Mouse (Mus musculus) layer of hippocampus, adult 18-20 months (tissue): ENCODE measurements around the gene Ctnna3. TPM values are rescaled to one million over a fixed set of nuclear protein-coding genes. Genes with fewer than 3 reads are reported as not detected.
A peak's percentile ranks its signal among the peaks of the same experiment; 100 is the strongest.

Experiments used
- DNase-seq, 2 experiments: peaks; one replicate each; pipeline ENCODE4 v3.0.0; 2022; ENCODE audit warnings: low spot score in 2 of 2
- total RNA-seq, 2 experiments: library from RNA; stranded (reverse); gene quantifications; 2 replicates each; pipeline ENCODE4 v1.2.3; 2021

The Ctnna3 gene
- total RNA-seq, 2 experiments from 2014 or later: 1.4 to 2.6 TPM

DNA sequence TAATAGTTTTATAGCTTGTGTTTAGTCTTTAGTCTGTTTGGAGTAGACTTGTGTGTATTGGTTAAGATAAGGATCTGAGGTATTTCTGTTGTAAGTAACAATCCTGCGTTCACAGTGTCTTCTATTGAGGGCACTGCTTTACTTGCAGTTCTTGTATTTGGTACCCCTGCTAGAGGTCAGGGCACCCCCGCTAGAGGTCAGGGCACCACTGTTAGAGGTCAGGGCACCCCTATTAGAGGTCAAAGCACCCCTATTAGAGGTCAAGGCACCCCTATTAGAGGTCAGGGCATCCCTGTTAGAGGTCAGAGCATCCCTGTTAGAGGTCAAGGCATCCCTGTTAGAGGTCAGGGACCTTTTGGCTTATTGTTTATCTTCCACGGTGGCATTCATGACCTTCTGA lies 259.3 kb downstream of the Ctnna3 start:
- DNase-seq: no peak

GRCm38 (mm10) chr10:63689651-63690050 lies 259.8 kb downstream of the Ctnna3 start:
- no peak for DNase-seq

- DNase-seq: no peak
These were observed 262.1 kb downstream of the Ctnna3 start for GRCm38 (mm10) chr10:63692039-63692438.

- DNase-seq: peak; percentile 7 to 37
These were observed 280.3 kb downstream of the Ctnna3 start for GRCm38 (mm10) chr10:63710211-63710610.

DNA sequence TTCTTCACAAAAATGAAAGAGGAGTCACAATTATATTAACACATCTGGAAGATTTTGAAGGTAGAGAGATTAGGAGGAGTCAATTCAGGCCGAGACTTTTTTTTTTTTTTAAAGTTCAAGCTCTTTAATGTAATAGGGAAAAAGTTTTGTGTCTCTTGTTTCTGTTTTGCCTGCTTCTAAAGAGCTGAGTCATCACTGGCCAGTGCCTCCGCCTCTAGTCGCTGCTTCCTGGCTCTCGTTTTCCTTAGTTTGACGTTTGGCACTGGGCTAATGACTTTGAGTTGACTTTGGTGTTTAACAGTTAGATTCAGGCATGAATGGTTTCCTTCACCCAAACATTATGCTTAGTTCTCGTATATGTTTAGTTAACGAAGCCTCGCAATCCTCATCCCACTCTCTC lies 282.6 kb downstream of the Ctnna3 start:
- no peak for DNase-seq

DNA sequence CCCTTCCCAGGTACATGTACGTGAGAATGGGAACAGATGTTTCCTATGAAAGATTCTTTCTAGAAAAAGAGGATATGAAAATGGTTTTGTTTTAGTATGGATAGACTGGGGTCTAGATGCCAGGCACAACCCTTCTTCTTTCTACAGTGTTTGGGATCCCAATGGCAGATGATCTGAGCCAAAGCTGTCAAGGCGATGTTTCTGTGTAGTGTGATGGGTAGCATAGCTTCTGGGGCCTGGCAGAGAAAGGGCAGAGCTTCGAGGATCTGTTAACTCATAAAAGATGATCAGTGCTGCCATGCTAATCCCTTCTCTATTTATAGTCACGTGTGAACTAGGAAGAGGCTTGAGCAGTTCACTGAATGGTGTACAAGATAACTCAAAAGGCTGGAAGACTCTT lies 284.3 kb downstream of the Ctnna3 start:
- DNase-seq: no peak

- DNase-seq: no peak
These were observed 339.0 kb downstream of the Ctnna3 start for GRCm38 (mm10) chr10:63768871-63769270.

- DNase-seq: no peak
These were observed 341.8 kb downstream of the Ctnna3 start for GRCm38 (mm10) chr10:63771656-63772055.

- DNase-seq: no peak
These were observed 342.2 kb downstream of the Ctnna3 start for GRCm38 (mm10) chr10:63772074-63772473.

DNA sequence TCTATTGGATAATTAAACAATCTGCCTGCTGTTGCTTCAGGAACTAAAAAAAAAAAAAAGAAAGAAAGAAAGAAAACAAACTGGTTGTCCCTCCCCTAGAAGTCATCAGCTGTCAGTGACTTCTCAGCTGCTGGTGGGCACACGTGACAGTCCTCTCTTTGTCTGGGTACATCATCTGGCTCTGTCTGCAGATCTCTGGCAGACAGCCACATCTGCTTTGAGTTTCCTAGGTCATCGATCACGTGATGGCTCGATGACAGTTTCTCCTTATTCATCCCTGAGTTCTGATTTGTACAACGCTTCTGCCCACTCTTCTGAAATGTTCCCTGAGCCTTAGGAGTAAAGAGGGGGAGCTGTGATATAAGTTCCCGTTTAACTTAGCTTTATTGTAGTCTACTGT lies 352.1 kb downstream of the Ctnna3 start:
- DNase-seq: no peak

DNA sequence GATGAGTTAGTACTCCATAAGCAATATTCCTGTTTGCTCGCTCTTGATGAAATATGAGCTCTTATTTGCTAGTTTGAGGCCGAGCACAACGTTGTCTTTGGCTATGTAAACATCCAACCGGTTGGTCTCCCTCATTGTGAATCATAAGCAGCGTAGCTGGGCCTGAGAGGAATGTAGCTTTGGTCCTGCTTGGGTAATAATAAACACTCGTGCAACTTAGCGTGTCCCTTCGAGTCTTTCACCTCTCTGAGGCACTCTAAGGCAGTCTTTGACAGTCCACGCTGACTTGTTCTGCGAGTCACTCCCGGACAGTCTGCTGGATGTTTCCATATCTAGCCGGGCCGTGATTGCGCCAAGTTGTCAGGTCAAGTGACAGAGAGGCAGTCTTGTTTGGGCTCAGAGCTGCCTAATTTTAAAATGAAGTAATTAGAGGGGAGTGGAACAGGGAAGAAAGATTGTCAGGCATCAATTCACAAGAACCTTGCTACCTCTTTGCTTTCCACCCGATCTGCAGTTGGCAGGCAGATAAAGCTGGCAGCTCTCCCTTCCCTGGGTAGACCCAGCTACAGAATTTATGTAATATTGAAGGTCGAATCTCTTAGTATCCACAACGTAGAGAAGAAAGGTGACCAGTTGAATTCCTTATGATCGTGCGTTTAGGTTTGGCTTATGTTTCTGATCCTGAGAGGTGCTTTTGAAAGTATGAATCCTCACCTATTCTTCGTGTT lies 355.1 kb downstream of the Ctnna3 start:
- no peak for DNase-seq

DNA sequence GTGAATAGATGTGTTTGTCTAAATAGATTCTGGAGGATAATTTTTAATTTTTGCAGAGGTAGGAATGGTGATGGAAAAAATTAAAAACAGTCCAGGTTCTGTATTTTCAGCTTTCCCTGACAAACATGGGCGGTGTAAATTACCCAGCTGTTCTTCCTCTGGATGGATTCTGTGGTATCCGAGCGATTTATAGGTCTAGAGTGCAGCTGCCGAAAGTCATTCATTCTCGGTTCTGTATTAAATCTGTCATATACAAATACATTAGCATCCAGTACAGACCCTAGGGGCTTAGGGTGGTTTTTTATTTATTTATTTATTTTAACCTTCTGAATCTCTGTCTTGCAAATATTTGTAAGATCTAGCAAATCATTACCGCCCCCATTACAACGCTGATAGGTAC lies 356.5 kb downstream of the Ctnna3 start:
- no peak for DNase-seq

DNA sequence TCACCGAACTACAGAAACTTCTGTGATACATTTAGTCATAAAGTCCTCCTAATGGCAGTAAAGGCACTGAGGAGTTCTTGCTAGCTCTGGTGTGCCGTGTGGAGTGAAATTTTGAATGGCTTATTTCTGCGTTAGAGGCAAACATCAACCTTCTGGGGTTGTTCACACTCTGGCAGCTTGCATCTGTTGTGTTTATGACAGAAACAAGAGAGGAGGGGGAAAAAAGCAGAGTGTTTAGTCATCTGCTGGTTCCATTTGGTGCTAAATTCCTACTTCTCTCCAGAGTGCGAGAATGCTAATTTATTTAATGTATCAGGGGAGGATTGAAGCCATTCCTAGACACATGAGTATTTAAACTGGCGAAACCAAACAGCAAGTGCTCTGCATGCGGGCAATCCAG lies 374.0 kb downstream of the Ctnna3 start:
- DNase-seq: peak; percentile 69 to 87

DNA sequence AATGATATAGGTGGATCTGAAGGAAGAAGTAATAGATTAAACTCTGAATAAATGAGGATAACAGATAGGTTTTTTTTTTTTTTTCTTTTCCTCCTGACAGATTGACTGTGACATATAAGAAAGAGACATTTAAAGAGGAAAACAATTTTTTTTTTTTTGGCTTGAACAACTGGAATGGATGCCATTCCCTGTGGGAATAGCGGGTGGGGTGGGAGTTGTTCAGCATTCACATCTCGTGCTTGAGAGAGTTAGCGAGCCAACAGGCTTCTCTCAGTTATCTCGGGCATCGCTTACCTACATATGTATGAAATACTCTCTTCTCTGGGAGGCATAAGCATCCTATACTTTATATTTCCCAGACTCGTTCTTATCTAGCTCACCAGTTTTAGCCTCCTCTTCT lies 375.7 kb downstream of the Ctnna3 start:
- DNase-seq: no peak

DNA sequence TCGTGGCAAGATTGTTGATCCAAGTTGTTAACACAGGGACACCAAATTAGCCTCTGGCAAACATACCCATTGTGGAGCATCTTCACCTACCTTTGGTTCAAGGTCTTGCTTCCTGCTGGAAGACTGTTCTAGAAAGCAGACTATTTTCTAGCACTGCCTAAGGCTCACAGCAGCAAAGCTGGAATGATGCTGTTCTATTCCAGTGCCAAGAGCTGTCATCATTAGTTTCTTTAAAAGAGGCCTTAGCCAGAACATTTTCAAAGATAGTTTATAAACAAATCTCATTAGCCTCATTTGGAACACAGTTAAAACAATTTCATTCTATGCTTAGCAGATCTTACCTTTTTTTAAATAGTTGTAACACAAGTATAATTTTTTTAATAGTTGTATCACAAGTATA lies 376.4 kb downstream of the Ctnna3 start:
- no peak for DNase-seq

GRCm38 (mm10) chr10:63810043-63810617 lies 380.2 kb downstream of the Ctnna3 start:
- DNase-seq: no peak

DNA sequence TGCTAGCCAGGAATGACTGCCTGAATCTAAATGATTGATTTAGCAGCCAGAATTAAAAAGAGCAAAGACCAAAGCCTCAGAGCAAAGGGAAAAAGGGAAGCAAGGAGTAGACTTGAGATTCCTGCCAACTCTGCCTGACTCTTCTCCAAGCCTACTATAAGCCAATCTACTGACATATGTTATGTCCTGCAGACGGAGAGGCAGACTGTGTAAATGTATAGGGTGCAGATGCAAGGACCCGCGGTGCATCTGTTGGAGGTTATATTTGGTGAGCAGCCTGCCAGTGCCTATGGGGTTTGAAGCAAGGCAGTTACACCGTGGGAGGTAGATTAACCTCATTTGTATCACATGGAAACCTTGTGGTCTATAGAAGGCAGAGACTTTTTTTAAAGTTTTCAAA lies 409.1 kb downstream of the Ctnna3 start:
- peak in 1 of 2 experiments; percentile 2 for DNase-seq

DNA sequence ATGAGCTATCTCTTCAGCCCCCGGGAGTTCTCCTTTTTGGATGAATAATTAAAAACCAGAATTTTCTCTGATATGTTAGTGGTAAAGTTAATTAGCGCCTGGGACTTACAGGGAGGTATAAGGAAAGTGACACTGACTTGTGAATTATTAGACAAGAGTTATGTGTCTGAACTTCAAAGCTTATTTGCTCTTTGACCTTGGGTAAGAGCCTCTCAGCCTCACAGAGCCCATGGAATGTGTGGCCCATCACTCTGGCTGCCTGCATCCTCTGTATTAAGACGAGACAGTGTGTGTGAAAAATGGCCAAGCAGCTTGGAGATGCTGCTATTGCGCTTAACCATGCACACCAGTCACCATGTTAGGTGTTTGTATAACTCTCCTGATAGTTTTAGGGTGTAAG lies 422.0 kb downstream of the Ctnna3 start:
- no peak for DNase-seq

DNA sequence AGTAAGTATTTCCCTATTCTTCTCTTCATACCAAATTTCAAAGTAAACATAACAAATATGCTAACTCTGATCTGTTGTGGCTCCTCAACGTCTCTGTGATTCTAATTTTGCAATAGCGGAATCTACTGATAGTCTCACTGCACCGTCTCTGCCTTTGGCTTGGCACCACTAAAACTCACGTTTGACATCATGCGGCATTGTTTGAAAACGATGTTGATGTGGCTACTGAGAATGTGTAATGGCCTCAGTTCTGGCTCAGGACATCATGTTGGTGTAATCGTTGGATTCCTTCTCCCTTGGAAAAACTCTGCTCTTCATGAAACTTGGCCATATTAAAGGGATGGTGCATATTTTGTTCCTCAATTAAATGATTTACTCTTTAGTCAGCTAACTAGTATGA lies 439.2 kb downstream of the Ctnna3 start:
- DNase-seq: no peak

DNA sequence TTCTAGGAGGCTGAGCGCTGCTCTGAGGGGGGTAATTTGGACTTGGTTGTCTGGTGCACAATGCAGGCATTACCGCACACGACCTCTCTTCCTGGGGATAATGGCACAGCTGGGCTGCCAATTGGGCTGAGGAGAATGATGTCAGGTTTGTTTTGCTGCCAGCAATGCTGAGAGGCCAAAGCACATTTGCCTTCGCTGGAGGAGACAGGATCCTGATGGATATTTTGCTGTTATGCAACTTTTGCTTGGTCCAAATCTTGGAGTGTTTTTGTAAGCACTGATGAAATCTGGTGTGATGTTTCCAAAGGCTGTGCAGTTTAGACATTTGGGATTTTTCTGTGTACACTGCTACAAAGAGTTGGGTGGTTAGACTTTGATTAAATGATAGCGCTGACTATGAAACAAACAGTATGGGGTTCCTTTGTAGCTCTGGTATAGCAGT lies 450.6 kb downstream of the Ctnna3 start:
- DNase-seq: peak; percentile 25 to 41

DNA sequence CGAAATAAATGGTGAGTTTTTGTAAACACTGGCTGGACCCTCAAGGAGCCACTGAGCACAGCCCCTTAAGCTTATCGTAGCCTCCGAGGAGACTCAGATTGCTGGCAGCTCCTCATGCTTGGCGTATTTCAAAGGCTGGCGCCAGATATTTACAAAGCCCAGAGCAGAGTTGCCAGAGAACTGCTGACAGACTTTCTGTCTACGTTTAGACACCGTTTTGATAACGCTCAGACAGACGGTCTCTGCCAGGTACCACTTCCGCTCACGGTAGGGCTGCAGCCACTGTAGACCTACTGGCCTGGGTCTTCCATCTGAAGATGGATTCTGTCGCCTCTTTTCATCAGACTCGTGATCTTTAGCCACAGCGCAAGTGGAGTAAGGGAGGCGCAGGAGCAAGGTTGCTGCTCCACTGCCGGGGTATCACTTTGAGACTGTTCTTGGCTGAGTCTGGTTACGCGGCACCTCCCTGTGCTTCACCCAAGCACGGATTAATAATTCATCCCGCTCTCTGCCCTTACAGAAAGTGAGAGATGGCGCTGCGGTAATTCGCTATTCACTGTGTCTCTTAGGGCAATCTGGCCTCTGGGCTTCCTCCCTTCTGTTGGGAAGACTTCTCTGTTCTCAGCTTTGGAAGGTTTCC lies 456.7 kb downstream of the Ctnna3 start:
- DNase-seq: peak in 1 of 2 experiments; percentile 15

DNA sequence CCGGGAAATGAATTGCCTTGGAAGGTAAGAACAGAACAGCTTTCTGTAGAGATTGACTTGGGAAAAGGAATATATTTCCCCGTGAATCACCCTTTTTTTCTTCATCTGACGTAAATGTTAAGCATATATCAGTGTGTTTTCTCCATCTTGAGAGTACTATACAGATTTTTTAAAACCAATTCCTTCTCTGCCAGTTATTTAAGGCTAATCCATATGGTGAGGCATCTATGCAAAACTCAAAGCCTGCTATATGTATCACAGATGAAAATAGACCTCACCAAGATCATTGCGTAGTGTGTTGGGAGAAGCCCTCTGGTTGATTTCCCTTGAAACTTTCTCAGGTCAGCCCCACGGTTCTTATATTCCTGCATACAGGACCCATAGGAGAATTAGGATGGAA lies 464.7 kb downstream of the Ctnna3 start:
- no peak for DNase-seq

- DNase-seq: no peak
These were observed 470.0 kb downstream of the Ctnna3 start for GRCm38 (mm10) chr10:63899891-63900290.
